Mouse (Mus musculus) heart, embryonic 12.5 days (tissue): Measurements from ENCODE around the gene Bcdin3d. TPM values are rescaled to one million over a fixed set of nuclear protein-coding genes. Genes with fewer than 3 reads are reported as not detected.
"Not testable (repeated sequence)": the region's sequence is repeated elsewhere in the genome, so short reads cannot be mapped to it uniquely, and the experiment has no call there.

Source experiments
- ATAC-seq: fragments of 200-750 bp; cut with Nextera tagmentation; 2 replicates; pipeline ENCODE4 v1.8.0; 2017; ENCODE audit warnings: moderate TSS enrichment, moderate library complexity; ENCODE audit not compliant: insufficient number of reproducible peaks, low FRiP score
- H3K27ac ChIP-seq: fragments of 300-500 bp; sonication (generic); 2 replicates; pipeline ENCODE4 v1.5.1; 2016; ENCODE audit warnings: mild to moderate bottlenecking, moderate library complexity; ENCODE audit not compliant: poor library complexity, severe bottlenecking
- H3K27me3 ChIP-seq: fragments of 300-500 bp; sonication (generic); replicated peaks from 2 replicates; pipeline ENCODE4 v1.6.1; 2016; ENCODE audit warnings: mild to moderate bottlenecking, moderate library complexity
- H3K36me3 ChIP-seq: fragments of 300-500 bp; sonication (generic); 2 replicates; pipeline ENCODE4 v1.6.1; 2016; ENCODE audit warnings: mild to moderate bottlenecking, moderate library complexity
- H3K4me1 ChIP-seq: fragments of 300-500 bp; sonication (generic); replicated peaks from 2 replicates; pipeline ENCODE4 v1.6.1; 2016; ENCODE audit warnings: mild to moderate bottlenecking
- H3K4me2 ChIP-seq: fragments of 300-500 bp; sonication (generic); 2 replicates; pipeline ENCODE4 v1.6.1; 2016; ENCODE audit warnings: mild to moderate bottlenecking, moderate library complexity
- H3K4me3 ChIP-seq: fragments of 300-500 bp; sonication (generic); 2 replicates; pipeline ENCODE4 v1.5.1; 2016; ENCODE audit warnings: mild to moderate bottlenecking
- H3K9ac ChIP-seq: fragments of 300-500 bp; sonication (generic); 2 replicates; pipeline ENCODE4 v1.6.1; 2016; ENCODE audit warnings: mild to moderate bottlenecking, moderate library complexity
- H3K9me3 ChIP-seq: fragments of 300-500 bp; sonication (generic); replicated peaks from 2 replicates; pipeline ENCODE4 v1.6.1; 2016; ENCODE audit warnings: mild to moderate bottlenecking, moderate library complexity
- WGBS: fragments of 180-500 bp; shearing (Covaris S2); methylation state at CpG from one replicate; pipeline ENCODE4 v1.1.7; 2016; 5-methylcytosine and 5-hydroxymethylcytosine counted together
- polyA plus RNA-seq: library from polyadenylated mRNA; unstranded; fragments of >200 nt; fragmentation: Nextera tagmentation; extraction: Ambion mirVana; gene quantifications from 2 replicates; pipeline ENCODE4 v1.2.1, GENCODE M21; 2016

Gene Bcdin3d
- polyA plus RNA-seq, 1 experiment from 2014 or later: 12.2 TPM

DNA sequence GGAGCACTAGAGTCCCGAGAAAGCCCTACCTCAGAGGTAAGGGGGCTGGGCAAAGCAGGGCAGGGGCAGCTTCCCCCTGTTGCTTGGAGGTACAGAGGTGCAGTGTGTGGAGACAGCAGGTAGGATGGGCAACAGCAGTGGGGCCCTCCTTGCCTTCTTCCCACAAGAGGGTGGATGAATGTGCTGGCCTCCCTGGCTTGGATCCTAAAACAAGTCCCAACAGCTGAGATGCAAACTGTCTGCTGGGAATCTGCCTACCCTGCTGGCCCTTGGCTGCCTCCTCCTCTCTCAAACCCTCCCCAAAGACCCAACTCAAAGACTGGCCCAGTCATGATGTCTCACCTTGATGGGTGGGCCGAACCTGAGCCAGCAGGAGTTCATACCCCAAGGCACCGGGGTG, 19.1 kb downstream of the Bcdin3d start:
- H3K27ac ChIP-seq: no peak overlapping the region
- WGBS: 83% methylated on average over 3 of the region's 3 CpGs
- H3K27me3 ChIP-seq: no peaks in the 10 kb centered on the region
- peak overlapping the region; percentile 0; the same call in 1 of the 2 replicates for H3K9ac ChIP-seq
- H3K4me3 ChIP-seq: peak overlapping the region; percentile 91; the same call in 1 of the 2 replicates
- ATAC-seq: no peak
- H3K4me1 ChIP-seq: peaks cover 62% of the 10 kb centered on the region
- no peaks in the 10 kb centered on the region for H3K9me3 ChIP-seq
- peaks cover 18% of the 10 kb centered on the region for H3K36me3 ChIP-seq
- H3K4me2 ChIP-seq: peak overlapping the region; percentile 67

GRCm38 (mm10) chr15:99454585-99455279, 19.8 kb downstream of the Bcdin3d start:
- Histone ChIP-seq H3K4me2 (0 out of 2 replicates have a peak overlapping the region, but pooled peaks have one; percentile 1), H3K9ac (peak overlapping the region; percentile 0; the same call in 1 of the 2 replicates), H3K27ac (no peak overlapping the region), H3K36me3 (peaks cover 15% of the 10 kb centered on the region), H3K9me3 (no peaks in the 10 kb centered on the region), H3K4me3 (no peak overlapping the region), H3K27me3 (no peaks in the 10 kb centered on the region), H3K4me1 (peaks cover 69% of the 10 kb centered on the region)
- no peak for ATAC-seq
- 79% methylated on average over 7 of the region's 7 CpGs for WGBS

DNA sequence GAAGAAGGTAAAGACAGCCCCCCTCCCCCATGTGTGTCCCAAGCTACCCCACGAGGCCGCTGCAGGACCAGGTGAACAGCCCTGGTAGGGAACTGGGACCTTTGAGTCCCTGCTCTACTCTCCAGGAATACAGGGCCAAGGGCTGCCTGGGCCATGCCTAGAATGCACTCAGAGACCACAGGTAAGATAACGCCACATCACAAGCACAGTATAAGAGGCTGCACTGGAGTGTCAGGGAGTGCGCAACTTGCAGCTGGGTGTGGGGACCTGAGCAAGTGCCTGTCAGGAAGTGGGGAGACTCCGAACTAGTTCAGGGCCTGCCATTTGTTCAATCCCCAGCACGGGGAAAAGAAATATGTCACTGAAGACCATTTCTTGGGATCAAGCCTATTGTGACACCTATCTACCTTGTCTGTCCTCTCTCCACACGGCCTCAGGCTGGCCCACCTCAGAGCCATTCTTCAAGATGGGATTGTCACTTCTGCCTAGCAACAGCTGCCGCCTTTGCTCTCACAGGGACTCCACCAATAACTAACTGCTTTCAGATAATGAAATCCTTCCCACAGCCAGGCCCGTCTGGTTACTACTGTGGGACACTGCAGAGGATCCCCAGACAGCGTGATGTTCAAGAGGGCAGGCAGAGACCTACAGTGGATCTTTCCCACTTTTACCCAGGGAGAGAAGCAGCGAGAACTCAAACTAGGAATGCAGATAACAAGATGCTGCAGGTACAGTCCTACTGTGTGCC, 21.2 kb downstream of the Bcdin3d start:
- Histone ChIP-seq H3K9me3 (no peaks in the 10 kb centered on the region), H3K4me2 (no peak overlapping the region), H3K27ac (no peak overlapping the region), H3K4me3 (no peak overlapping the region), H3K36me3 (peaks cover 16% of the 10 kb centered on the region), H3K27me3 (no peaks in the 10 kb centered on the region), H3K9ac (peak overlapping the region; percentile 13; the same call in 1 of the 2 replicates), H3K4me1 (peaks cover 79% of the 10 kb centered on the region)
- WGBS: 67% methylated on average over 11 of the region's 11 CpGs
- ATAC-seq: no peak

- Histone ChIP-seq H3K4me2 (peak overlapping the region; percentile 41), H3K27ac (peak overlapping the region; percentile 81), H3K4me1 (peaks cover 65% of the 10 kb centered on the region), H3K4me3 (0 out of 2 replicates have a peak overlapping the region, but pooled peaks have one; percentile 6), H3K27me3 (no peaks in the 10 kb centered on the region), H3K9ac (peak overlapping the region; percentile 19; the same call in 1 of the 2 replicates), H3K9me3 (no peaks in the 10 kb centered on the region), H3K36me3 (peaks cover 20% of the 10 kb centered on the region)
- 25% methylated on average over 8 of the region's 8 CpGs for WGBS
- no peak for ATAC-seq
Measured at GRCm38 (mm10) chr15:99449751-99450280, 24.7 kb downstream of the Bcdin3d start.

DNA sequence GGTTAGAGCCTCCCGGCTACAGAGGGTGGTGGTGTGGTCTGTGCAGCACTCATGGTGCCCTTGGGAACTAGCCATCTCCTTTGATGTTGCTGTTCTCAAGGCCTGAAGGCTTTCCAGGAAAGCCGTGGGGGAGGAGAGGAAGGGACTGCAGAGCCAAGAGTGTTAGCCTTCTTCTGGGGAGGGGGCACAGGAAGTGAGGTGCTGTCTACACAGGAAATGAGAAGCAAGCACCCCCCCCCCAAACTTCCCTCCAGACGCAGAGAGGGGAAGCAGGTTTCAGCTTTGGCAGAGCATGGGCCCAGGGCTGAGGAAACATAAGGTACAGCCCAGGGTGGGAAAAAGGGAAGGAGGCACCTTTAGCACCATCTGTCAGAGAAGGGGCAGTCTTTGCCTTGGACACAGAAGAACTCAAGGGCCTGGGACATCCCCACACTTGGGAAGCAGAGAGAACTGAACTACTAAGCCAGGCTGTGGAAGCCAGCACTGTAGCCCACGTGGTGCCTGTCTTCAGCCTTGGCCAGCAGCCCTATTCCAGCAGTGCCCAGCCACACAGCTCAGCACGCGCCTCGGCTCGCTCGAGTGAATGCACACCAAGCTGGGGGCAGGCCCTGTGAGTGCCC, 25.3 kb downstream of the Bcdin3d start:
- H3K27ac ChIP-seq: peak overlapping the region; percentile 81
- H3K4me2 ChIP-seq: peak overlapping the region; percentile 41
- H3K4me3 ChIP-seq: 0 out of 2 replicates have a peak overlapping the region, but pooled peaks have one; percentile 6
- H3K9me3 ChIP-seq: no peaks in the 10 kb centered on the region
- 21% methylated on average over 9 of the region's 9 CpGs for WGBS
- H3K36me3 ChIP-seq: peaks cover 20% of the 10 kb centered on the region
- peak; percentile 69 for ATAC-seq
- H3K27me3 ChIP-seq: no peaks in the 10 kb centered on the region
- peaks cover 63% of the 10 kb centered on the region for H3K4me1 ChIP-seq
- peak overlapping the region; percentile 19; the same call in 1 of the 2 replicates for H3K9ac ChIP-seq

DNA sequence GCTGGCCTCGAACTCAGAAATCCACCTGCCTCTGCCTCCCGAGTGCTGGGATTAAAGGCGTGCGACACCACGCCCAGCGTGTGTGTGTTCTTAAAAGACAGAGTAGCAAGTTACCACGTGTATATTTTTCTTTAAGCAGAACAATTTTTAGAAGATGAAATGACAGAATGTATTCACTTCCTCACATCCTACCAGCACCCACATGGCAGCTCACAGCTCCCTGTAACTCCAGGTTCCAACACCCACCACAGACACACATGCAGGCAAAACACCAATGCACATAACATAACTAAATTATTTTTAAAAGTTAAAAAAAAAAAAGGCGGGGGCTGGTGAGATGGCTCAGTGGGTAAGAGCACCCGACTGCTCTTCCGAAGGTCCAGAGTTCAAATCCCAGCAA, 28.4 kb downstream of the Bcdin3d start:
- Histone ChIP-seq H3K4me1 (peaks cover 44% of the 10 kb centered on the region), H3K36me3 (peaks cover 17% of the 10 kb centered on the region; the same call in 1 of the 2 replicates)
- not testable (repeated sequence) for H3K4me3 ChIP-seq, H3K27me3 ChIP-seq, H3K4me2 ChIP-seq, ATAC-seq, H3K9me3 ChIP-seq, H3K27ac ChIP-seq, H3K9ac ChIP-seq
- 88% methylated on average over 10 of the region's 10 CpGs for WGBS

- no peak overlapping the region for H3K4me2 ChIP-seq
- ATAC-seq: no peak
- no peaks in the 10 kb centered on the region for H3K27me3 ChIP-seq
- no peak overlapping the region for H3K27ac ChIP-seq
- WGBS: 72% methylated on average over 6 of the region's 6 CpGs
- no peak overlapping the region for H3K9ac ChIP-seq
- peaks cover 16% of the 10 kb centered on the region; the same call in 1 of the 2 replicates for H3K36me3 ChIP-seq
- peaks cover 44% of the 10 kb centered on the region for H3K4me1 ChIP-seq
- no peaks in the 10 kb centered on the region for H3K9me3 ChIP-seq
- no peak overlapping the region for H3K4me3 ChIP-seq
Measured at GRCm38 (mm10) chr15:99445567-99445966, 29.0 kb downstream of the Bcdin3d start.

- 74% methylated on average over 7 of the region's 7 CpGs for WGBS
- Histone ChIP-seq H3K36me3 (peaks cover 28% of the 10 kb centered on the region), H3K4me2 (no peak overlapping the region), H3K4me1 (peaks cover 38% of the 10 kb centered on the region), H3K27ac (no peak overlapping the region), H3K27me3 (no peaks in the 10 kb centered on the region), H3K9me3 (no peaks in the 10 kb centered on the region), H3K9ac (no peak overlapping the region), H3K4me3 (no peak overlapping the region)
- no peak for ATAC-seq
Measured at GRCm38 (mm10) chr15:99442358-99442757, 32.2 kb downstream of the Bcdin3d start.

DNA sequence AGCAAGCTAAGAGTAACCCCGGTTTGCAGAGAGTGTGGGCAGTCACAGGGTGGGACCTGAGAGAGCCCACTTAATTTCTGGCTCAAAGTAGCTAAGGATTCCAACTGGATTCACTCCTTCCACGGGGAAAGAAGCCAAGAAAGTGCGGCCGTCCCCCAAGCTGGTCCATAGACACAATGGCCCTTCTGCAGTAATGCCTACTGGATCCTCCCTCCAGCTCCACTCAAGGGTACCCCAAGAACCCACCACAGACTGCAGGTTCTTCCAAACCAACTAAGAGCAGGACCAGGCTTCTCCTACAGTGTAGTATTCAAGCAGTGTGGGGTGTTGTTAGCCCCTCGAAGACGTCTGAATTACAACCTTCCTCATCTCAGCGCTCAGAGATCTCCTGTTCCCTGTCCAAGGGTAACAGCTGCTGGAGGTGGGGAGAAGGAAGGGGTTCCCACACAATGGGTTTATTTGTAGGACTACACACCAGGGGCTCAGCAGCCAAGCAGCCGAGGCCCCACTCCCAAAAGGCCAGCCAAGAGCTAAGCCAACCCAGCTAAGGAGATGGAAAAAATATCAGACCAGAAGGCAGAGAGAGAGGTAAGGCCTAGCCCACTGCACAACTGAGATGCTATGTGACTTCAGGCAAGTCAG, 33.6 kb downstream of the Bcdin3d start:
- Histone ChIP-seq H3K9ac (peak overlapping the region; percentile 46; the same call in 1 of the 2 replicates), H3K4me1 (peaks cover 52% of the 10 kb centered on the region), H3K4me3 (no peak overlapping the region), H3K27ac (peak overlapping the region; percentile 75), H3K27me3 (no peaks in the 10 kb centered on the region), H3K36me3 (peaks cover 31% of the 10 kb centered on the region), H3K9me3 (no peaks in the 10 kb centered on the region), H3K4me2 (peak overlapping the region; percentile 35)
- ATAC-seq: no peak
- 50% methylated on average over 8 of the region's 8 CpGs for WGBS

DNA sequence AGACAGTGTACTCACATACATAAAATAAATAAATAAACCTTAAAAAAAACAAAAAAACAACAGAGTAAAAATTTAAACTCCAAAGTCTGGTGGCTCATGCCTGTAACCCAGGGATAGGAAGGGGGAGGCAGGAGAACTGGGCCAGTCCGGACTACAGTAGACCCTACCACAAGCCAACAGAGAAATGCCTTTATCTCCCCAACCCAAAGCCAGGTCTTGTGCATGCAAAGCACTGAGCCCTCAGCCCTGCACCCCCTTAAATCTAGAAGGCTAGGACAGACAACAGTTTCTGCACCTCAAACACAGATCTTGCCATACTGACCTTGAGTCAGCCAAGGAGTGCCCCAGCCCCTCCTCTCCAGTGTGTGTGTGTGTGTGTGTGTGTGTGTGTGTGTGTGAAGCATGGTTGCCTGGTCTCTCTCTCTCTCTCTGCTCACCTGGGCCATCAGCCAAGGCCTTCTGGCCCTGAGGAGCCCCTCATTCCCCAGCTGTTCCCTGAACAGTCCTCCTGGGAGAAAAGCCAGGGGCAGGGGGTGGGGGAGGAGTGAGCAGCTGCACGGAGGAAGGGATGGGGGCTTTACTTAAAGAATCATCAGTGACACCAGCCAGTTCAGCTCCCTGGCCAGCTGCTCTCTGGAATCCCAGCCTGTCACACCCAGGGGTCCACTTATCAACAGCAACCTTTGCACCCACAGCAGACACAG, 34.3 kb downstream of the Bcdin3d start:
- no peaks in the 10 kb centered on the region for H3K9me3 ChIP-seq
- no peaks in the 10 kb centered on the region for H3K27me3 ChIP-seq
- peaks cover 57% of the 10 kb centered on the region for H3K4me1 ChIP-seq
- 43% methylated on average over 2 of the region's 2 CpGs for WGBS
- H3K27ac ChIP-seq: peak overlapping the region; percentile 75
- peak; percentile 58 for ATAC-seq
- H3K4me2 ChIP-seq: peak overlapping the region; percentile 35
- peaks cover 31% of the 10 kb centered on the region for H3K36me3 ChIP-seq
- no peak overlapping the region; the same call in 1 of the 2 replicates for H3K4me3 ChIP-seq
- peak overlapping the region; percentile 46; the same call in 1 of the 2 replicates for H3K9ac ChIP-seq
